Mouse (Mus musculus) common myeloid progenitor, adult 5-6 weeks (primary cell): ENCODE results near the gene Mctp2. TPM values are rescaled to one million over a fixed set of nuclear protein-coding genes. Genes with fewer than 3 reads are reported as not detected.
"Not testable (repeated sequence)": the region's sequence is repeated elsewhere in the genome, so short reads cannot be mapped to it uniquely, and the experiment has no call there.

Experiments used
- ATAC-seq: replicated peaks from 2 replicates; pipeline ENCODE4 v1.8.0; 2016; ENCODE audit warnings: low read depth, mild to moderate bottlenecking, moderate TSS enrichment, inconsistent platforms; ENCODE audit not compliant: poor library complexity, severe bottlenecking
- total RNA-seq: library from RNA; stranded (forward); fragments of 200-1000, 187-1606 nt; gene quantifications from 2 replicates; pipeline ENCODE4 v1.2.3, GENCODE M21; 2017

The Mctp2 gene
- total RNA-seq, 1 experiment from 2014 or later = 7.9 TPM

DNA sequence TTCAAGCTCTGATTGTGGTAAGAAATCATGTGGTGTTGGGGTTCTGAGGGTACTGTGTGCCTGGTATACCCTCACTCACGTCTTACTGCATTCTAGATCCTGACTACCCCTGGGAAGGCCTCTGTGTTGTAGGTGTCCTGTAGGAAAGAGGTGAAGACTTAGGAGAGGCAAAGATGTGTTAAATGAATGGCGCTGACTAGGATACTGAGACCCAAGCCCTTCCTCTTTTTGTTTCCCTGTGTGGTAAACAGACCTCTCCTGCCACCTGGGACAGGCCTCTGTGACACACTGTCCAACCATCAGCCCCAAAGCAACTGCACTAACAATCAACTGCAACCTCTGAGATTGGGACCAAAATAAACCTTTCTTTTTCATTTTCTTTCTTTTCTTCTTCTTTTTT lies 28.0 kb downstream of the Mctp2 start:
- peak; percentile 57 for ATAC-seq

DNA sequence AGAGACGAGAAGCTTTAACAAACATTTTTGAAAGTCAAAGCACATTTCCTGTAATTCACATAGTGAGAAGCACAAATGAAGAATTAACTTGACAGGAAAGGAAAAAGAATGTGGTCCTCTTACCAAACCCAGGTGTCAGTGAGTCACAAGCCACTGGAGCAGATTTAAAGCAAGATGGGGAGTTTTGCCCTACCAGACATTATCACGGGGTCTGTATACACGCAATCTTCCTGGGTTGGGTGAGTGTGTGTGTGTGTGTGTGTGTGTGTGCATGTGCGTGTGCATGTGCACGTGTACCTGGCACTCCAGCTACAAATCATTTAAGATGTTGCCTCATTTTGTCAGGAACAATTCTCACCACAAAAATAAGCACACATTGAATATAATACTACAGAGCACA lies 30.9 kb downstream of the Mctp2 start:
- no peak for ATAC-seq

DNA sequence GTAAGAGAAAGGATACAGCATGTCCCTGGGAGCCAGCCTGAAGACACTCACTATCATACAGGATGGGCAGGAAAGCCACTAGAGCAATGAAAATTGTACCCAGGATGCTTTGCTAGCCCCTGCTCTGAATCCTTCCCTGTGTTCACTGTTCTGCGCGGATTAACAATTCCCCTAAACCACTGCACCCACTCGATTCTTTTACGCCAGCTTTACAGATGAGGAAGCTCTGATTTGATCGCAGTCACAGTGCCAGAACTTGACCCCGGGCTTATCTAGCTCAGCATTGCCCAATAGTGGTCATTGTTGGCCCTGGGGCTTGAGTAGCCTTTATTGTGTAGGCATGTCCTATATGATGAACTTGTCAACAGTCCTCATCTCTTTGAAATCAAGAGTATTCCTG lies 34.9 kb downstream of the Mctp2 start:
- no peak for ATAC-seq

DNA sequence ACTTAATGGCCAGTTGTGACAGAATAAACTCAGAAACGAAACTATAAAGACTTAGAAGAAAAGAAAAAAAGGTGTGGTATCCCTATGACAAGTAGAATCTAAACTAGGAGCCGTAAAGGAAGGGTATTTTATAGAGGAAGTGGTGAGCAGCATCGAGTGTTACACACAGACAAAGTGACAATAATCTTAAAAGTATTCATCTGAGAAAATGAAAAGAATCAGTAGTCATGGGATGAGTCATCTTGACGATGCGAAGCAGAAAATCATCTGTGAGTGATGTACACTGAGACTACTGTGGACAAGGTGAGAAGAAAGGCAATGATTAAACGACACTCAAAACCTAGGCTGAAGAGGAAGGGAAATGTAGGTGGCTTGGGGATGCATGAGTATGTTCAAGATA lies 36.4 kb downstream of the Mctp2 start:
- peak; percentile 56; the same call in 1 of the 2 replicates for ATAC-seq

DNA sequence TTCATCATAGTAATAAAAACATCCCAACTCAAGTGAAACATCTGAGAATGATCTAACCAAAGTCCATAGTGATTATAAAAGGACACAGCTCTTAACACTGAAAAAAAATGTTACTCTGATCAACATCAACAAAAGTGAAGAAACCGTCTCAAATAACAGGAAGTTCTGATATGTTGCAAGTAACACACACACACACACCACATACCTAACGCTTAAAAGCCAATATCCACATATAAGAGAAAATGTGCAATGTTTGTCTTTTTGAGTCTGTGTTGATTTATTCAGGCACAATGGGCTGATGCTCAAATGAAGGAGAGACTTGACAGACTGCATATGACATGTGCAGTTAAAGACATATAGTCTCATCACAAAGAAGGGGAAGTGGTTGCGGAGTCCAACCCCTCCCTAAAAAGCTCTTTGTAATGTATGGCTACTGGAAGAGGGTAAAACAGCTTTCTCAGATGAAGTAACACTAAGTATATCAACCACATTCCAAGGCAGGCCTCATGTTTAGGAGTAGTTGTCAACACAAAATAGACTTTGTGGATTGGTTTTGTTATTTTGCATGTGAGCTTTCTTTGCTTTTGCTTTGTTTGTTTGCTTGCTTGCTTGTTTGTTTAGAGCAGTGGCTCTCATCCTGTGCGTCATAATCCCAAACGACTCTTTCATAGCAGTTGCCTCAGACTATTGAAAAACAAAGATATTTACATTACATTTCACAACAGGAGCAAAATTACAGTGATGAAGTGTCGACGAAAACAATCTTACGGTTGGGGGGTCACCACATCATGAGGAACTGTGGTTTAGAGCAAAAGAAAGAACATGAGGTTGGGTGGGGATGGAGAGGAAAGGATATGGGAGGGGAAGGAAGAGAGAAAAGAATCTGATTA lies 45.4 kb downstream of the Mctp2 start:
- peak; percentile 91 for ATAC-seq

DNA sequence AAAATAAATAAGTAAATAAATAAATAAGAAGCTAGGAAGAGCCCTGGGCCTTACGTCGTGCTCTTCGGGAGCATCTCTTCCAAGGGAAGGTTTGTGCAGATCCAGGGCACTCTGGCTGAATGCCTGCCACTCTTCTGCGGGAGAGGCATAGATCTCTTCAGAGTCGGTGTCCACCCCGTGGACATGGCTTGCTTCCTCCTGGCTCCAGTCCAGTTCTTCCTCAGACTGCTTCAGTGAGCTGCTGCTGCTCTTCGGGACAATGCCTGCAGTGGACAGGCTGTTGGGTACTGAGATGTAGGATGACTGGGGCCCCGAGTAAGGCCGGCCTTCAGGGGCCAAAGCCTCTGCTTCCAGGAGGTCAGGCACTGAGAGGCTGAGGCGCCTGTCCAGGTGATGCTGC lies 47.4 kb downstream of the Mctp2 start:
- no peak for ATAC-seq

DNA sequence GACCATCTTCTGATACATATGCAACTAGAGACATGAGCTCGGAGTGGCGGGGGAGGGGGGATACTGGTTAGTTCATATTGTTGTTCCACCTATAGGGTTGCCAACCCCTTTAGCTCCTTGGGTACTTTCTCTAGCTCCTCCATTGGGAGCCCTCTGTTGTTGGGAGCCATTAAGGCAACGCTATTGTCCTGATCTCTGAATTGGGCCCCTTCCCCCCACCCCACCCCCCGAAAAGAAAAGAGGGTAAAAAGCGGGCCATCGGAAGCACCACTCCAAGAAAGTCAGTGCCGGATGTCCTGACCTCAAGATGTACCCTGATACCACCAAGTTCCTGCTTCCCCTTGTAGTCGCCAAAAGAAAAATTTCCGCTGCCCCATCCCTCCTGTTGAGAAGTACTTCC lies 56.1 kb downstream of the Mctp2 start:
- not testable (repeated sequence) for ATAC-seq

DNA sequence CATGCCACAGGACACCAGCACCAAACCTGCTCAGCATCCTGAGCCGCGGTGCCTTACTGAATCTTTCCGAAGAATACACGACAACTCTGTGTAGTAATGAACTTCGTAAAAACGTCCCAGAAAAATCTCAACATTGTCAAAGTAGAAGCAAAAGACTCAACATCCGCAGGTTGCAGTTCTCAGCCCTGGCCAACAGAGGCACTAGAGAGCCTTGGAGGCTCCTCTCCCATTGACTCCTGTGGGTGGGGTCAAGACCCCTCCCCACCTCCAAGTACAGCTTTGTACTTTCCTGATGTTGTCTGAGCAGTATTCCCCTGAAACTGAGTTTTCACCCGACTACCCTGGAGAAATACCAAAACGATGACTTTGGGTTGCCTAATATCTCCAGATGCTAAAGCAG lies 65.1 kb downstream of the Mctp2 start:
- no peak for ATAC-seq

DNA sequence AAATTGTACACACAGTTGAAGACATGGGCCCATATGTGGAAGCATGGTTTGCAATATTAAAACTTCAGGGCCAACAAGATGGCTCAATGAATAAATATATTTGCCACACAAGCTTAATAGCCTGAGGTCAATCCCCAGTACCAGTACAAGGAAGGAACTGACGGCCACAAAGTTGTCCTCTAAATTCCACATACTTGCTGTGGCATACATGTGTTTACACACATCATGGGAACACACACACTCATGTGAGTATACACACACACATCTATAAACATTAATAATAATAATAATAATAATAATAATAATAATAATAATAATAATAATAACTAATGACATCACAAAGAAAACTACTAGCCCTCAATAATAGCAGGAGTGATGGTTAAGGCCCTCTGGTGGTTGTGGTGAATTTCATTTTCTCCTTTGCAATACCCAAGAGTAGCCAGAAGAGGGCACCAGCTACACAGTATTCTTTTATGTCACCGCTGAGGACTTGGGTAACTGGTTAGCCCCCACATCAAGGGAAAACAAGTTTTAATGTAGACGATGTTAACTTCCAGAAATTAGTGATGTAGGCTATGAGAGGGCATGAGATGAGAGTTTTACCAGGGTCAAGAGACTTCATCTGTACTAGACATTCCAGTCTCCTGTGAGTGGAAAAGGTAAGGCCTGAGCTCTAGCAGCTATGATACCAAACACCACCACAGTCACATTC lies 66.5 kb downstream of the Mctp2 start:
- peak; percentile 94 for ATAC-seq

DNA sequence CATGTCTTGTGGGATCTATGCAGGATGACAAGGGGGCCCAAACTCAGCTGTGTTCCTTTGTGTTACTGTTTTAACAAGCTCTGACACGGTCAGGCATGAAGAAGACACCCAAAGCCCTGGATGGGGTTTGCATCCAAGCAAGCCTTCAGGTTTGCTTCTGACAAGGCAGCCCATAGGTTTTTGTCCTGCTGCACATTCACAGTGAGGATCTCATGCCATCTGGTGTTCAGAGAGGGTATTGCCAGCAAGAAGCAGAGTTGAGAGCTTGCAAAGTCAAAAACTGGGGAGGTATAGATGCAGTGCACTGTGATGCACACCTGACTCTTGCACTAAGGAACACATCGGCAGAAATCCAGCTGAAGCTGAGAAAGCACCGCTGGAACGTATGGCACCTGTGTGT lies 67.8 kb downstream of the Mctp2 start:
- ATAC-seq = peak; percentile 88

DNA sequence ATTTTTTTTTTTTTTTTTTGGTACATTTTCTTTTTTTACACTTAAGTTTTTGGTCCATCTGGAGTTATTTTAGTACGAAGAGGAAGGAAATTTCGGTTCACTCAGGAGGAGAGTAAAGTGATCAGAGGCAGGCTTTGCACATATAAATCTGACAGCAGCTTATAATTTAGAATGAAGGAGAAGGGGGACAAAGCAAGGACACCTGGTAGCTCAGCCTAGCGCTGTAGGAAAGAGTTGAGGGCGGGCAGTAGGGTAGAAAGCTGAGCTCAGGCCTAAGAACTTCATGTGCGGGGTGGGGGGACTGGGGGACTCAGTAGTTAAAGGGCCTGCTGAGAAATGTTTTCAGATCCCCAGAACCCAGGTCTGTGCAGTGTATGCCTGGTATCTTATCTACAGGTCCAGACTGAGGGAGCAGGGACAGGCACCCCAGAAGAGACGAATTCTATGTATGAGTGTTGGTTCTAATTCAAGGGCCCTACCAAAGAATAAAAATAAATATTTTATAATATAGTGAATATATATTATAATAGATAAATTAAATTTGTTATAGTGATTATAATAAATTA lies 71.9 kb downstream of the Mctp2 start:
- ATAC-seq = no peak

DNA sequence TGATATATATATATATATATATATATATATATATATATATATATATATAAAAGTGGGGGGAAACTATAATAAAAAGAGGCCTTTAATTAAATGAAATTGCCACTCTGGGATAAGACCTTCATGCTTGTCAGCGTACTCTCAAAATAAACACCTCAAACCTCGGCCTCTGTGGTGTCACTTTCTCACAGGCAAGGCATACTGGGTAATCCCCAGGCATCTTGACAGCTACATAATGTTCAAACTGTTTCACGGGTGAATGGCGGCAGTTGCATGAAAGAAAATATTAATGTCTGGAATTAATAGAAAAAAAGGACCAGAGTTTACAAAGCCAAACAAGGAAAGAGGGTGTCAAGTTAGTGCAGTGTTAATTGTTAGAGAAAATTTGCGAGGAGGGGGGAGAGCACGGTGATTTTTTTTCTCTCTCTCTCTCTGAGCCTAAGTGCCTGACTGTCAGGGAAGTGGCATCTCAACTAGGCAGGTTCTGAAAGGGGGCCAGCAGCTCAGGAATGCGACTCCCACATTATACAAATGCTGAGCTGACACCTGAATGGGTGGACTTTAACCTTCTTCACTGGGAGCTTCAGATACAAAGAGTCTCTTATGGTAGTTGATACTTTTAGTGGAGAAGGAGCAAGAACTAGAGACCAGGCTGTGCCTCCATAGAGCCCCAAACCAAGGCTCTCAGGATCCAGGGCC lies 75.1 kb downstream of the Mctp2 start:
- ATAC-seq = no peak

DNA sequence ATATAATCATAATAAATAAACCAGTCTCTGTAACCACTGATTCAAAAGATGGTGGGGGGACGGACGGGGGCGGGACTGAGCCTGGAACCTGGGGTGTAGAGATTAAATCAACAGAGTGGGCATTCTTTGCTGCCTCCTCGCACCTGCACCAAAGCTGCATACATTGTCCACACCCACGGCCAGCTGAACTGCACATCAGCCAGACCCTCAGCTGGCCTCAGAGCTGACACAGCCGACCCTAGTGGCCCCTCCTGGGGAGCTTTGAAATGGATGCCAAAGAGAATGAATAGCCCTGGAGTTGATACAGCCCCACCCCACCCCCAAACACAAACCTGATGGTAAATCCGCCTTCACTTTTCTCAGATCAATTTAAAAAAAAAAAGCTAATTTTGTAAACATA lies 76.5 kb downstream of the Mctp2 start:
- no peak for ATAC-seq

DNA sequence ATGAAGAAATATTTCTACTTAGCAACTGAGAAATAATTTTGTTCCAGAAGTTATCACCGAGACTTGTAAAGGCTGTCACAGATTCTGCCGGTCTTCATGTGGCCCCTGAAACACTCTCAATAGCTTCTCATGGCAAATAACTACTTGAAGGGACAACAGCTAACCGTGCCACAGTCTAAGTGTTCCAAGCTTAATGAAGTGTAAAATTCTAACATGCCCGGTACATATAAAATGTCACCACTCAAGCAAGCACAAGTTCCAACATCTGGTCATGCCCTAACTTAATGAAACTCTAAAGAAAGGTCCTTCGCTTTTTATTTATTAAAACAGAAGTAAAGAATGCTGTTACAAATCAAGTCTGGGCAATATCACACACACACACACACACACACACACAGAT lies 82.8 kb downstream of the Mctp2 start:
- no peak for ATAC-seq

DNA sequence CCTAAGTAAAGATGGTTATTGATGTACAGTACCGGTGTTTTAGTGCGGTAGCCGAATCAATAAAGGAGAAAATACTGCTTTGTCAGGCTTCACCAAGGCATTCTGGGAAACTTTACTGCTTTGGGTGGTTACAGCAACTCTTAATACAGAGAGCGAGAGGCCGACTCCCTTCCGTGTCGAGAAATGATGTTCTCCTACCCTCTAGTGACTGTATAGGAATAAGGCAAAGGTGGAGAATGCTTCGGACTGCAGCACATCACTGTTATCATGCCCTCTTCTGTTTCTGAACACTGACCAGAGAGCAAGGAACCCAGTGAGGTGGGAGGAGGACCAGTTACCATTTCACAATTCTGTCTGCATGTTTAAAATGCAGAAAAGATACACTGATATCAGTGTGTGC lies 83.9 kb downstream of the Mctp2 start:
- no peak for ATAC-seq

DNA sequence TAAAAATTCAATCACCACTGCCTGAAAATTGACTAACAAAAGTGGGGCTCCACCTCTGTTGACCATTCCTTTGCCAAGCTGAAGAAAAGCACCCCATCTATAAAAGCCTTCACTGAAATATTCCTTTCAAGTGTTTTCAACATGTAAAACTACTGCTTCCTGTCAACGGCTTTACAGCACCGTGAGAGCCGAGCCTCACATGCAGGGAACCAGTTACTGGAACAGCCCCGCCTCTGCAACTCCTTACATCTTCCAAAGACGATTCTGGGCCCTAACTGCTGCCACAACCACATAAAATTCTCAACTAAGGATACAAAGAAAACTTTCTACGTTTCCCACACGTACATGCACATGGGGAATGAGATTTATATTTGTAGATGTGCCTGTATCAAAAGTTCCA lies 88.4 kb downstream of the Mctp2 start:
- no peak for ATAC-seq

DNA sequence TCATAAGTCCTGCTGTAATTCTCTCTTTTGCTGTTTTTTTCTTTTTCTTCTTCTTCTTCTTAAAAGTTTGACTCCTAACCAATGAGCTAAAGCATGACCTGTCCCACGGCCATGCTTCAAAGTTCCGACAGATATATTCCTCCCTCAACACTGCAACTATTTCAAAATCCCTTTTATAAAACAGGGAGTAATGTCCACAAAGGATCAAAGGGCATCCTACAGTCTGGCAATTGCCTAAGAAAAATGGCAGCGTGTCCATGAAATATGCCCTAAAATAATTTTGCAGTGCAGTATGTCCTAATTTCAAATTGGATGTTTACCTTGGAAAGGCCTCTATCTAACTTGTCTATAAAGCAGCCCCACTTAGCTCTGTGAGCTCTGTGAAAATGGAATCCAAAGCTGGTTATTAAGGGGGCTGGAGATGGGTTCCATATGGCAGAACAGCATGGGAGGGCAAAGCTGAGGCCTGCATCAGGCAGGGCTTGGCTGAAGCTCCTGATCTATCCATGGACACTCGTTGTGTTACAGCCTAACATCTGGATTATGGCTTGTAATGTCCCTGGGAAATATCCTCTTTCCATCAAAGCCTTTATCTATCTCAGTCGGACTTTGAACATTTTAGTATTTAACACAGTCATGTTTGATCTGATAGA lies 90.7 kb downstream of the Mctp2 start:
- ATAC-seq = no peak

DNA sequence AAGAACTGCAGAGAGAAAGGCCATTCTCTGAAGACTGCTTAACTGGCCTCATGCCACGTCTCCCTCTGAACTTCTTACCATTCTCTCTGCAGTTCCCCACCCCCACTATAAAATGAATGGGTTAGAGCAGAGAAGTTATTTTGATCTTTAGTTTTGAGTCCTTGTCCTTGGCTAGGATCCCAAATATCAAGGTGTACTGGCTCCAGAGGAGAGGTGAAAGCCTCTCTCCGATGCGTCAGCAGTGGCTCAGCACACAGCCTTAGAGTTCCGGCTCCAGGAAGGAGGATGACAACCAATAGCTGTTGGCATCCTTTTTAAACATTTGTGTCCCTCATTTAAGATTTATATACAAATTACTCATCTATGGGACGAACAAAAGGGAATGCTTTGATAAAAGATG lies 96.2 kb downstream of the Mctp2 start:
- no peak for ATAC-seq

DNA sequence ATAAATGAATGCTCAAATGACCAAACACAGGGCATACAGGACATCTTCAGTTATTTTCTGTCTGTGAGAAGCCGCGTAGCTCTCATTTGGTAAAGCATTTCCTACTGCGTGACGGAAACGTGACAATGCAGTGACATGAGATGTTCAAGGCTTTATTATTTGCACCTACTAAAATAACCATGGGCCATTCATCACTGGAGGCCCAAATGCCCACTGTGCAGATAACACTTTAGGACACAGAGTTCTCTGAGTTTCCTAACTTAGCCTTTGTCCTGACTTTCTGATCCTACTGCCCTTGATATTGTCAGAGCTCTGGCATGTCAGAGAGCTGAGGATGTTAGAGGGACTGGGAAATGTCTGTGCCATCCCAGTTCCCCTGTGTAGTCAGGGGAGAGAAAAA lies 97.1 kb downstream of the Mctp2 start:
- ATAC-seq = no peak

DNA sequence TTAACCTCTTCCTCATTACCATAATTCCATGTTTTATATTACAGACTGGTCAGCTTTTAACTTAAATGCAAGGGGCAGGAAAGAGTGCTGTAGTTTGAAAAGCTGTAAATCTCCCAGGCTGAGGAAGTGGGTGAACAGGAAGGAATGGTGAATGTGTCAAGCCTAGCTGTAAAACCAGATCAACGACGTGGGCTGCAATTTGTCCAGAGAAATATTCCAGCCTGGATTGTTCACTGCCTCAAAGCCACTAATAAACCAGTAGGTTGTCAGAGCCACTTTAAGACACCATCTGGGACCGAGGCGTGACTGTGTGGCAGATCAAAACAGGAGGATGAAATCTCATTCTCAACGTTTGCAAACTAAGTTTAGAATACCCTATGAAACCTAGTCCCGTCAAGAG lies 99.6 kb downstream of the Mctp2 start:
- 0 out of 2 replicates have a peak, but pooled peaks have one; percentile 15 for ATAC-seq
